Mouse (Mus musculus): ENCODE results near the gene Spint3.

Spint3 gene

GRCm38 (mm10) chr2:164550895-164551269 lies 22.4 kb downstream of the Spint3 start:
- DNase-seq (ENCODE audit: low read depth, low spot score): no peak

GRCm38 (mm10) chr2:164549963-164550894 lies 23.0 kb downstream of the Spint3 start:
- DNase-seq (ENCODE audit: low read depth, low spot score): peak; percentile 72

GRCm38 (mm10) chr2:164549338-164549737 lies 23.9 kb downstream of the Spint3 start:
- no peak for DNase-seq (ENCODE audit: low read depth, low spot score)

- no peak for DNase-seq (ENCODE audit: low read depth, low spot score)
These were observed 28.7 kb downstream of the Spint3 start for GRCm38 (mm10) chr2:164544454-164545097.

GRCm38 (mm10) chr2:164543745-164544144 lies 29.5 kb downstream of the Spint3 start:
- no peak for DNase-seq (ENCODE audit: low read depth, low spot score)

GRCm38 (mm10) chr2:164542598-164542997 lies 30.7 kb downstream of the Spint3 start:
- DNase-seq (ENCODE audit: low read depth, low spot score): no peak

GRCm38 (mm10) chr2:164542132-164542531 lies 31.1 kb downstream of the Spint3 start:
- peak; percentile 59 for DNase-seq (ENCODE audit: low read depth, low spot score)

- no peak for DNase-seq (ENCODE audit: low read depth, low spot score)
These were observed 32.4 kb downstream of the Spint3 start for GRCm38 (mm10) chr2:164540652-164541427.

- DNase-seq (ENCODE audit: low read depth, low spot score): no peak
These were observed 36.3 kb downstream of the Spint3 start for GRCm38 (mm10) chr2:164537003-164537402.

- DNase-seq (ENCODE audit: low read depth, low spot score): no peak
These were observed 38.9 kb downstream of the Spint3 start for GRCm38 (mm10) chr2:164534315-164534714.

- DNase-seq (ENCODE audit: low read depth, low spot score): peak; percentile 80
These were observed 42.1 kb downstream of the Spint3 start for GRCm38 (mm10) chr2:164531169-164531568.

GRCm38 (mm10) chr2:164528557-164528956 lies 44.7 kb downstream of the Spint3 start:
- no peak for DNase-seq (ENCODE audit: low read depth, low spot score)

GRCm38 (mm10) chr2:164523301-164523773 lies 49.9 kb downstream of the Spint3 start:
- DNase-seq (ENCODE audit: low read depth, low spot score): peak; percentile 31

- no peak for DNase-seq (ENCODE audit: low read depth, low spot score)
These were observed 51.0 kb downstream of the Spint3 start for GRCm38 (mm10) chr2:164522280-164522679.

- DNase-seq (ENCODE audit: low read depth, low spot score): peak; percentile 63
These were observed 51.4 kb downstream of the Spint3 start for GRCm38 (mm10) chr2:164521841-164522240.

- DNase-seq (ENCODE audit: low read depth, low spot score): peak; percentile 68
These were observed 52.5 kb downstream of the Spint3 start for GRCm38 (mm10) chr2:164520782-164521181.

All from brain, adult 2 months (tissue).